Mouse (Mus musculus) intestine, embryonic 16.5 days (tissue): ENCODE data around the gene Plekhm2. TPM values are rescaled to one million over a fixed set of nuclear protein-coding genes. Genes with fewer than 3 reads are reported as not detected.

Experiments used
- ATAC-seq: fragments of 200-750 bp; cut with Nextera tagmentation; 2 replicates; pipeline ENCODE4 v1.8.0; 2017; ENCODE audit warnings: moderate TSS enrichment, moderate library complexity
- H3K27ac ChIP-seq: fragments of 300-500 bp; sonication (generic); 2 replicates; pipeline ENCODE4 v1.5.1; 2014; ENCODE audit warnings: mild to moderate bottlenecking, low read length
- H3K27me3 ChIP-seq: fragments of 300-500 bp; sonication (generic); replicated peaks from 2 replicates; pipeline ENCODE4 v1.6.1; 2014; ENCODE audit warnings: low read length, control low read depth, mixed read lengths; ENCODE audit not compliant: control insufficient read depth, insufficient read depth
- H3K36me3 ChIP-seq: fragments of 300-500 bp; sonication (generic); 2 replicates; pipeline ENCODE4 v1.6.1; 2014; ENCODE audit warnings: low read length, control low read depth; ENCODE audit not compliant: control insufficient read depth, insufficient read depth
- H3K4me1 ChIP-seq: fragments of 300-500 bp; sonication (generic); 2 replicates; pipeline ENCODE4 v1.6.1; 2014; ENCODE audit warnings: low read length, control low read depth, mixed read lengths; ENCODE audit not compliant: control insufficient read depth, insufficient read depth
- H3K4me2 ChIP-seq: fragments of 300-500 bp; sonication (generic); 2 replicates; pipeline ENCODE4 v1.6.1; 2014; ENCODE audit warnings: low read depth, low read length, control low read depth
- H3K4me3 ChIP-seq: fragments of 300-500 bp; sonication (generic); 2 replicates; pipeline ENCODE4 v1.5.1; 2014; ENCODE audit warnings: mild to moderate bottlenecking, low read length
- H3K9ac ChIP-seq: fragments of 300-500 bp; sonication (generic); 2 replicates; pipeline ENCODE4 v1.6.1; 2014; ENCODE audit warnings: low read depth, low read length
- H3K9me3 ChIP-seq: fragments of 300-500 bp; sonication (generic); 2 replicates; pipeline ENCODE4 v1.6.1; 2016; ENCODE audit warnings: low read length, control low read depth; ENCODE audit not compliant: control insufficient read depth
- WGBS: fragments of 180-500 bp; shearing (Covaris S2); extraction: QIAGEN DNeasy Blood & Tissue Kit; methylation state at CpG from one replicate; pipeline ENCODE4 v1.1.7; 2014; 5-methylcytosine and 5-hydroxymethylcytosine counted together
- polyA plus RNA-seq: library from polyadenylated mRNA; unstranded; fragments of >200 nt; fragmentation: Nextera tagmentation; extraction: Ambion mirVana; gene quantifications from 2 replicates; pipeline ENCODE4 v1.2.1, GENCODE M21; 2015

The Plekhm2 gene
- polyA plus RNA-seq, 1 experiment from 2014 or later, result 5.5 TPM

GRCm38 (mm10) chr4:141669898-141670712 lies 5.4 kb upstream of the Plekhm2 start:
- ATAC-seq, result no peak
- H3K27ac ChIP-seq, result no peak overlapping the region

GRCm38 (mm10) chr4:141664011-141664745 lies 521 bp downstream of the Plekhm2 start:
- peak overlapping the region; percentile 94 for H3K9ac ChIP-seq
- H3K9me3 ChIP-seq, result no peaks in the 10 kb centered on the region
- WGBS, result under 1% methylated on average over 56 of the region's 60 CpGs
- H3K4me3 ChIP-seq, result peak overlapping the region; percentile 89
- no peaks in the 10 kb centered on the region for H3K27me3 ChIP-seq
- H3K4me1 ChIP-seq, result peaks cover 15% of the 10 kb centered on the region
- ATAC-seq, result peak; percentile 95
- H3K36me3 ChIP-seq, result no peaks in the 10 kb centered on the region
- H3K4me2 ChIP-seq, result peak overlapping the region; percentile 92
- H3K27ac ChIP-seq, result peak overlapping the region; percentile 65

More at GRCm38 (mm10) chr4:141669898-141670712, 5.4 kb upstream of the Plekhm2 start:
- H3K4me1 ChIP-seq, result no peaks in the 10 kb centered on the region
- no peak overlapping the region for H3K9ac ChIP-seq
- no peak overlapping the region for H3K4me3 ChIP-seq
- no peaks in the 10 kb centered on the region for H3K9me3 ChIP-seq
- no peaks in the 10 kb centered on the region for H3K27me3 ChIP-seq
- H3K36me3 ChIP-seq, result no peaks in the 10 kb centered on the region
- H3K4me2 ChIP-seq, result no peak overlapping the region
- 79% methylated on average over 18 of the region's 18 CpGs for WGBS

- Histone ChIP-seq H3K27me3 (no peaks in the 10 kb centered on the region), H3K36me3 (no peaks in the 10 kb centered on the region), H3K9ac (peak overlapping the region; percentile 94), H3K27ac (peak overlapping the region; percentile 65), H3K4me1 (peaks cover 15% of the 10 kb centered on the region), H3K4me3 (peak overlapping the region; percentile 89), H3K4me2 (peak overlapping the region; percentile 92), H3K9me3 (no peaks in the 10 kb centered on the region)
- ATAC-seq, result peak; percentile 37
- 3% methylated on average over 46 of the region's 47 CpGs for WGBS
Measured at GRCm38 (mm10) chr4:141663122-141663931, 1.4 kb downstream of the Plekhm2 start.

- no peak for ATAC-seq
- H3K4me1 ChIP-seq, result peaks cover 15% of the 10 kb centered on the region
- 91% methylated on average over 11 of the region's 11 CpGs for WGBS
Measured at GRCm38 (mm10) chr4:141660884-141661283, 3.8 kb downstream of the Plekhm2 start.

GRCm38 (mm10) chr4:141659739-141660138 lies 5.0 kb downstream of the Plekhm2 start:
- no peak overlapping the region for H3K4me2 ChIP-seq
- H3K9ac ChIP-seq, result no peak overlapping the region
- no peaks in the 10 kb centered on the region for H3K36me3 ChIP-seq
- no peaks in the 10 kb centered on the region for H3K9me3 ChIP-seq
- H3K4me1 ChIP-seq, result peaks cover 12% of the 10 kb centered on the region
- H3K27ac ChIP-seq, result no peak overlapping the region
- H3K27me3 ChIP-seq, result no peaks in the 10 kb centered on the region
- WGBS, result 81% methylated on average over 4 of the region's 4 CpGs
- no peak overlapping the region for H3K4me3 ChIP-seq
- ATAC-seq, result no peak

More at GRCm38 (mm10) chr4:141660884-141661283, 3.8 kb downstream of the Plekhm2 start:
- no peak overlapping the region for H3K27ac ChIP-seq
- no peaks in the 10 kb centered on the region for H3K36me3 ChIP-seq
- no peak overlapping the region for H3K4me2 ChIP-seq
- H3K9me3 ChIP-seq, result no peaks in the 10 kb centered on the region
- H3K27me3 ChIP-seq, result no peaks in the 10 kb centered on the region
- no peak overlapping the region for H3K9ac ChIP-seq
- no peak overlapping the region for H3K4me3 ChIP-seq

- H3K9ac ChIP-seq, result no peak overlapping the region
- peaks cover 8% of the 10 kb centered on the region for H3K4me1 ChIP-seq
- no peak overlapping the region for H3K4me3 ChIP-seq
- H3K4me2 ChIP-seq, result no peak overlapping the region
- H3K9me3 ChIP-seq, result no peaks in the 10 kb centered on the region
- ATAC-seq, result no peak
- WGBS, result 90% methylated on average over 6 of the region's 6 CpGs
- H3K27ac ChIP-seq, result no peak overlapping the region
- H3K27me3 ChIP-seq, result no peaks in the 10 kb centered on the region
- no peaks in the 10 kb centered on the region for H3K36me3 ChIP-seq
Measured at GRCm38 (mm10) chr4:141658846-141659484, 5.7 kb downstream of the Plekhm2 start.

- no peak overlapping the region for H3K4me3 ChIP-seq
- no peak overlapping the region for H3K27ac ChIP-seq
- 81% methylated on average over 8 of the region's 8 CpGs for WGBS
- no peak for ATAC-seq
- H3K36me3 ChIP-seq, result no peaks in the 10 kb centered on the region
- H3K4me2 ChIP-seq, result no peak overlapping the region
- H3K9ac ChIP-seq, result no peak overlapping the region
- no peaks in the 10 kb centered on the region for H3K4me1 ChIP-seq
- H3K9me3 ChIP-seq, result no peaks in the 10 kb centered on the region
- H3K27me3 ChIP-seq, result no peaks in the 10 kb centered on the region
Measured at GRCm38 (mm10) chr4:141656932-141657331, 7.8 kb downstream of the Plekhm2 start.

- H3K27ac ChIP-seq, result no peak overlapping the region
- H3K4me2 ChIP-seq, result no peak overlapping the region
- H3K36me3 ChIP-seq, result no peaks in the 10 kb centered on the region
- no peaks in the 10 kb centered on the region for H3K9me3 ChIP-seq
- no peak overlapping the region for H3K9ac ChIP-seq
- WGBS, result 84% methylated on average over 12 of the region's 12 CpGs
- ATAC-seq, result no peak
- H3K27me3 ChIP-seq, result no peaks in the 10 kb centered on the region
- H3K4me1 ChIP-seq, result no peaks in the 10 kb centered on the region
- no peak overlapping the region for H3K4me3 ChIP-seq
Measured at GRCm38 (mm10) chr4:141655908-141656608, 8.6 kb downstream of the Plekhm2 start.
